Mouse (Mus musculus) erythroblast, embryonic 14.5 days (primary cell): ENCODE data around the gene Kctd8. TPM values are rescaled to one million over a fixed set of nuclear protein-coding genes. Genes with fewer than 3 reads are reported as not detected.

Experiments used
- H3K27me3 ChIP-seq: 2 replicates; pipeline ENCODE4 v1.6.1; 2012; ENCODE audit warnings: inconsistent platforms; ENCODE audit not compliant: control insufficient read depth
- H3K36me3 ChIP-seq: 2 replicates; pipeline ENCODE4 v1.6.1; 2012; ENCODE audit warnings: mild to moderate bottlenecking, inconsistent platforms; ENCODE audit not compliant: control insufficient read depth
- H3K4me1 ChIP-seq: 2 replicates; pipeline ENCODE4 v1.6.1; 2012; ENCODE audit warnings: inconsistent platforms; ENCODE audit not compliant: control insufficient read depth
- H3K4me3 ChIP-seq: replicated peaks from 2 replicates; pipeline ENCODE3; 2012; ENCODE audit warnings: moderate library complexity, mild to moderate bottlenecking, inconsistent platforms
- H3K9me3 ChIP-seq: 2 replicates; pipeline ENCODE4 v1.6.1; 2012; ENCODE audit warnings: low read length, inconsistent platforms, mixed read lengths; ENCODE audit not compliant: control insufficient read depth
- GATA1 ChIP-seq: IDR thresholded peaks from 2 replicates; pipeline ENCODE4 v1.6.1; 2012; ENCODE audit warnings: low read length, inconsistent platforms, mixed read lengths
- TAL1 ChIP-seq: IDR thresholded peaks from 3 replicates; pipeline ENCODE4 v1.6.1; 2012; ENCODE audit warnings: low read length, inconsistent platforms, mixed read lengths
- polyA plus RNA-seq: library from polyadenylated mRNA; stranded (reverse); fragments of >175 nt; gene quantifications from 2 replicates; pipeline ENCODE4 v1.2.3, GENCODE M21; 2012

Kctd8 gene
- not detected in 2 replicates for polyA plus RNA-seq

- no peaks in the 10 kb centered on the region for H3K36me3 ChIP-seq
- H3K4me1 ChIP-seq, result no peaks in the 10 kb centered on the region
- H3K4me3 ChIP-seq, result no peak within 1 kb of the TSS
- peaks cover 26% of the 10 kb centered on the region for H3K27me3 ChIP-seq
- no peak for TF ChIP-seq GATA1
- no peaks in the 10 kb centered on the region for H3K9me3 ChIP-seq
These were observed at the start of gene Kctd8 for GRCm38 (mm10) chr5:69340919-69341801. Gene Kctd8, minus strand, starts transcription at chr5:69341679.

DNA sequence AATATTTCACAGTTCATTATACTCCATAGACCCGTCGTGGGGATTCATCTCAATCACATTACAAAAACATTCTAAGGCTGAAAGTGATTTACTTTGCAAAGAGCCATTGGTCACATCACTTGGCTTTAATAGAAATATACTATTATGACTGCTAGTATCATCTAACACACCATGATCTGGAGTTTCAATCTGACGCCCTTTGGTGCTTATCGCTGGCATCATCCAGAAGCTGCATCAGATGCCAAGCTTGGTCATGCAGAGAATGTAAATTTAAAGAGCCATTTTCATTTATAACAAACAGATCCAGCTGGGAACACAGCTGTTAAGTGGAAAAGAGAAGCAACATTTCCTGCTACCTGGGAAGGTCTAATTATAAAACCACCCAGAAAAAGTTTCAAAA lies 37.6 kb upstream of the Kctd8 start:
- Histone ChIP-seq H3K27me3 (no peaks in the 10 kb centered on the region), H3K9me3 (peaks cover 9% of the 10 kb centered on the region), H3K36me3 (no peaks in the 10 kb centered on the region), H3K4me1 (no peaks in the 10 kb centered on the region), H3K4me3 (no peak overlapping the region)
- TF ChIP-seq TAL1, result no peak
- no peak for TF ChIP-seq GATA1

- Histone ChIP-seq H3K27me3 (no peaks in the 10 kb centered on the region), H3K9me3 (no peaks in the 10 kb centered on the region; the same call in 1 of the 2 replicates), H3K4me3 (no peak overlapping the region), H3K36me3 (no peaks in the 10 kb centered on the region), H3K4me1 (no peaks in the 10 kb centered on the region)
- no peak for TF ChIP-seq TAL1
- no peak for TF ChIP-seq GATA1
These were observed 9.1 kb upstream of the Kctd8 start for GRCm38 (mm10) chr5:69350596-69350995.

- Histone ChIP-seq H3K27me3 (peaks cover 26% of the 10 kb centered on the region), H3K4me1 (no peaks in the 10 kb centered on the region), H3K9me3 (no peaks in the 10 kb centered on the region), H3K36me3 (no peaks in the 10 kb centered on the region), H3K4me3 (no peak overlapping the region)
- no peak for TF ChIP-seq GATA1
- no peak for TF ChIP-seq TAL1
These were observed 1.2 kb downstream of the Kctd8 start for GRCm38 (mm10) chr5:69340102-69340918.

DNA sequence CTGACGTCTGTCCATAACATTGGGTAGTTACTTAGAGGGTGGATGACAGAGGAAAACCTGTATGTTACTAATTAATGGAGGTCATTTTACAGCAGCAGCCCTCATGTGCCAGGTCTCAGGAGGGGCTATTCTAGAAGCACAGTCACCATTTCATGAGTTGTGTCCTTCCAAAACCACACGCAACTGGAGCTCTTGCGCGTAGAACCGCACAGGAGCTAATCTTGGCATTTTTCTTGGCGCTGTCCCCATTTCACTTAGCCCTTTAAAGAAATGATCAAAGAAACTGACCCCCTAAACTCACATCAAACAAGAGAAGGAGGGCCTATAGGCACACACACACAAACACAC lies 1.9 kb downstream of the Kctd8 start:
- Histone ChIP-seq H3K9me3 (no peaks in the 10 kb centered on the region), H3K36me3 (no peaks in the 10 kb centered on the region), H3K4me3 (no peak overlapping the region), H3K27me3 (peaks cover 26% of the 10 kb centered on the region), H3K4me1 (no peaks in the 10 kb centered on the region)
- no peak for TF ChIP-seq TAL1
- TF ChIP-seq GATA1, result no peak

DNA sequence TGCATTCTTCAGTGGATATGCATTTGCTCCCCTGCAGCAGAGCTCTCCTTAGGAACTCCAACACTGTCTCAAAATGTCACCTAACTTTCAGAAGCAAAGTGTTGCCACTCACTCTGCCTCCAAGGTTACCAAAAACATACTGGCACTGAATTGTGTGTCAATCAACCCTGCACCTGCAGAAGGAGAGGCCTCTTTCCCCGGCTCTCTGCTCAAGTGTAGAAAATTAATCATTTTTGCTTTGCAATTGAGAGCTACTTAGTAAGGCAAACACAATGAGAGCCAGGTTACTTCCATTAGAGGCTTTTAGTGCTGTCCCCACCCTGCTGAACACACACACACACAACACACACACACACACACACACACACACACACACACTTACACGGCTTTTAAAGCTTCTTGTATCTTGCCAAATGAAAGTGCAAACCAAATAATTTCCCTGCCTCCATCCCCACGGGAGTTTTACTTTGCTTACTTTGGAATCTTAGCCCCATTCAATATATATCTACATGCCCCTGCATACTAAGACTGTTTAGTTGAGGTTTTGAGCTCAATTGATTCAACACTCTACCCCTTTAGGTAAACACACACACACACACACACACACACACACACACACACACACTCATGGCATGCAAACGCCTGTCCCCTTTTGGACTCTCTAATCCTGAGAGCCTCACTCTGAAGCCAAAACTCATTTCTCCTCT lies 2.4 kb downstream of the Kctd8 start:
- no peaks in the 10 kb centered on the region for H3K36me3 ChIP-seq
- H3K4me1 ChIP-seq, result no peaks in the 10 kb centered on the region
- no peak overlapping the region for H3K4me3 ChIP-seq
- peaks cover 26% of the 10 kb centered on the region for H3K27me3 ChIP-seq
- H3K9me3 ChIP-seq, result no peaks in the 10 kb centered on the region
- no peak for TF ChIP-seq GATA1
- no peak for TF ChIP-seq TAL1

- 0 out of 2 replicates have a peak, but pooled peaks cover 3% of the 10 kb centered on the region for H3K9me3 ChIP-seq
- no peak for TF ChIP-seq TAL1
- no peak for TF ChIP-seq GATA1
These were observed 13.9 kb downstream of the Kctd8 start for GRCm38 (mm10) chr5:69327561-69327960.

DNA sequence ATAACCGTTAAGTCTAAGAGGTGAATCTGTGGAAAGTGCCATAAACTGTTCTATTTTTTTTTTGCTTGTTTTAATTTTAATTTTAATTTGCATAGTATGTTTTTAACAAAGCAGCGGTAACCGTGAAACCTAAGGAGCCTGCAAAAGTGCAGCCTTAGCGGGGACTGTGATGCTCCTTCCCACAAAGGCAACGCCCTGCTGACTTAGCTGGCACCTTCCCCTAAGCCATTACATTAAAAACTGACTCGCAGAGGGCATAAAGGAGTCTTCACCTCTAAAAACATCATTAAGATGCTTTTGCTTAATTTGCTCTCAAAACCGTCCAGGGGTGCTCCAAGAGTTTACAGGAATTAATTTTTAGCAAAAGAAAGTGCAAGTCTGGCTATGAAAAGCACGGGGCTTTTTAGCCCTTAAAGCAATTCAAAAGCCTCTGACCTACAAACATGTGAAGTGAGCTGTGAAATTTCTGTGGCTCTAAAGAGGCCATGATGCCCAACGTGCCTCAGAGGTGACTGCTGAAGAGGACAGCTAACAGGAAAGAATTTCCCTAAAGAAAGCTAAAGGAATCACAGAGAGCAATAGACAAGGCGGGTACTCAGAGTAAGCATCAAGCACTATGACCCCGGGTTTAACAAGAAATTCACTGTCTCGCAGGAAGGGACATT lies 16.8 kb downstream of the Kctd8 start:
- Histone ChIP-seq H3K4me1 (no peaks in the 10 kb centered on the region), H3K36me3 (no peaks in the 10 kb centered on the region), H3K4me3 (no peak overlapping the region), H3K9me3 (0 out of 2 replicates have a peak, but pooled peaks cover 3% of the 10 kb centered on the region), H3K27me3 (no peaks in the 10 kb centered on the region)
- TF ChIP-seq GATA1 (no peak), TAL1 (no peak)

More at GRCm38 (mm10) chr5:69327561-69327960, 13.9 kb downstream of the Kctd8 start:
- no peaks in the 10 kb centered on the region for H3K36me3 ChIP-seq
- no peak overlapping the region for H3K4me3 ChIP-seq
- no peaks in the 10 kb centered on the region for H3K4me1 ChIP-seq
- H3K27me3 ChIP-seq, result no peaks in the 10 kb centered on the region
